Mouse (Mus musculus) ES-Bruce4 (cell line): ENCODE measurements at regions not wholly inside any gene's neighbourhood (a gene's known extent, or its start where the extent isn't known, plus 50 kb on each side); places are given as distances from the start of the nearest gene placed in this dataset.

Source experiments
- H3K27ac ChIP-seq: 2 replicates; pipeline ENCODE4 v1.5.1; 2012; ENCODE audit warnings: low read length, inconsistent platforms; ENCODE audit not compliant: insufficient read depth
- H3K27me3 ChIP-seq: 2 replicates; pipeline ENCODE4 v1.6.1; 2012; ENCODE audit warnings: mild to moderate bottlenecking, low read length, inconsistent platforms; ENCODE audit not compliant: control insufficient read depth, poor library complexity, insufficient read depth, severe bottlenecking
- H3K36me3 ChIP-seq: 2 replicates; pipeline ENCODE4 v1.6.1; 2012; ENCODE audit warnings: inconsistent platforms, mild to moderate bottlenecking, low read length, moderate library complexity; ENCODE audit not compliant: control insufficient read depth, poor library complexity, insufficient read depth, severe bottlenecking
- H3K4me1 ChIP-seq: one replicate; pipeline ENCODE4 v1.8.1; 2011; ENCODE audit warnings: low read length; ENCODE audit not compliant: control insufficient read depth, insufficient read depth
- H3K4me3 ChIP-seq: 2 replicates; pipeline ENCODE4 v1.5.1; 2011; ENCODE audit warnings: low read depth, mild to moderate bottlenecking, low read length
- H3K9ac ChIP-seq: 2 replicates; pipeline ENCODE4 v1.6.1; 2012; ENCODE audit warnings: low read depth, mild to moderate bottlenecking, inconsistent platforms; ENCODE audit not compliant: poor library complexity, severe bottlenecking
- H3K9me3 ChIP-seq: replicated peaks from 2 replicates; pipeline ENCODE4 v1.6.1; 2012; ENCODE audit warnings: mild to moderate bottlenecking, low read length, inconsistent platforms; ENCODE audit not compliant: control insufficient read depth, poor library complexity, insufficient read depth, severe bottlenecking
- CTCF ChIP-seq: IDR thresholded peaks from one replicate; pipeline ENCODE4 v1.8.1; 2011; ENCODE audit warnings: low read depth, low read length
- EP300 ChIP-seq: IDR thresholded peaks from 2 replicates; pipeline ENCODE4 v1.6.1; 2011; ENCODE audit warnings: low read depth, low read length; ENCODE audit not compliant: insufficient read depth
- POLR2A ChIP-seq: IDR thresholded peaks from one replicate; pipeline ENCODE4 v1.8.1; 2011; ENCODE audit warnings: low read length; ENCODE audit not compliant: insufficient read depth

DNA sequence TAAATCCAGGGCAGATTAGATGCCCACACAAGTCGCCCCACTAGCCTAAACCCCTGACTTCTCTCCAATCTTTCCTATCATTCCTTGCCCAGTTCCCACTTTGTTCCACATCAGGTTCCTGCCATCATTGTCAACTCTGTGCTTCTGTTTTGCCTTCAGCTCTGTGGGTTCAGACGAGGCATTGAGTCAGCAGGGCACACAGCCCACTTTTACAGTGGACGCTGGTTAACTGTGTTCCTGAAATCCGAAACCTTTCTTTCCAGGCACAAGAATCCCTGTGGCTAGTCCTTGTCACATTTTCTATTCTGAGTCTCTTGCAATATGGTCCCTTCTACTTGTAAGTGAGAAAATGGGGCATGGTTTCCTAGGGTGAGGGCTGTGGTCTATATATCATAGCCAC lies 392.3 kb downstream of the Etnk1 start:
- Histone ChIP-seq H3K9me3 (no peaks in the 10 kb centered on the region), H3K4me1 (no peaks in the 10 kb centered on the region), H3K27me3 (no peaks in the 10 kb centered on the region), H3K36me3 (no peaks in the 10 kb centered on the region), H3K9ac (no peak overlapping the region), H3K4me3 (no peak overlapping the region), H3K27ac (no peak overlapping the region)
- TF ChIP-seq POLR2A (no peak), EP300 (no peak), CTCF (no peak)

DNA sequence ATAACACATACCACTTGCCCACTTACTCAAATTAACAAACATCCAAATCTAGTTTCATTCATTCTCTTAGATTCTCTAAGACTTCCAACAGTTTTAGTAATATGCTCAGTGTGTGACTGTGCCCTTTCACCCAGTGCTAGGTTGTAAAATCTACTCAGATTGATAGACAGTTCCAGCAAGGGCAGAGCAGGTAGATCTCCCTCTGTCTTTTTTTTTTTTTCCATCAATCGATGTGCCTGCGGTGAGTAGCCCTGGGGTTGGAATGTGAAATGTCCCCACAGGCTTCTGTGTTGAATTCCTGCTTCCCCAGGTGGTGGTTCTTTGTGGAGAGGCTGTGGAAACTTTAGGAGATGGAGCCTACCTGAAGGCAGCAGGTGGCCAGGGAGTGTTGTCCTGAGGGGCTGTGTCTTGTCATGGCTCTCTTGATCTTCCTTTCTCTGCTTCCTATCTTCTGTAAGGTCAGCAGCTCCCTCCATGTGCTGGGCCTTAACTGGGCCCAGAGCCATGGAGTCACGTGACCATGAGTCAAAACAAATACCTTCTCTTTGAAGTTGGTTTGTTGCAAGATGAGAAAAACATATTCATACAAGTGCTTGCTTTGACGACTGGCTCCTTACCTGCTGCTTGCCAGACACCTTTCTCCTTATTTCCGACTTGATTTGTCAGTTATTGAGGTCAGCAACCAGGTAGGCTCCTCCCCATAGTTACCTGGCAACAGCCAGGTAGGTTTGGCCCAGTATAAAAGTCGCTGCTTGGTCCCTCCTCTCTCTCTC lies 394.5 kb downstream of the Etnk1 start:
- no peaks in the 10 kb centered on the region for H3K9me3 ChIP-seq
- no peak for TF ChIP-seq EP300
- TF ChIP-seq POLR2A: no peak
- no peak for TF ChIP-seq CTCF
- H3K4me3 ChIP-seq: no peak overlapping the region
- H3K36me3 ChIP-seq: no peaks in the 10 kb centered on the region
- H3K9ac ChIP-seq: no peak overlapping the region
- H3K27ac ChIP-seq: no peak overlapping the region
- H3K27me3 ChIP-seq: no peaks in the 10 kb centered on the region
- H3K4me1 ChIP-seq: no peaks in the 10 kb centered on the region

DNA sequence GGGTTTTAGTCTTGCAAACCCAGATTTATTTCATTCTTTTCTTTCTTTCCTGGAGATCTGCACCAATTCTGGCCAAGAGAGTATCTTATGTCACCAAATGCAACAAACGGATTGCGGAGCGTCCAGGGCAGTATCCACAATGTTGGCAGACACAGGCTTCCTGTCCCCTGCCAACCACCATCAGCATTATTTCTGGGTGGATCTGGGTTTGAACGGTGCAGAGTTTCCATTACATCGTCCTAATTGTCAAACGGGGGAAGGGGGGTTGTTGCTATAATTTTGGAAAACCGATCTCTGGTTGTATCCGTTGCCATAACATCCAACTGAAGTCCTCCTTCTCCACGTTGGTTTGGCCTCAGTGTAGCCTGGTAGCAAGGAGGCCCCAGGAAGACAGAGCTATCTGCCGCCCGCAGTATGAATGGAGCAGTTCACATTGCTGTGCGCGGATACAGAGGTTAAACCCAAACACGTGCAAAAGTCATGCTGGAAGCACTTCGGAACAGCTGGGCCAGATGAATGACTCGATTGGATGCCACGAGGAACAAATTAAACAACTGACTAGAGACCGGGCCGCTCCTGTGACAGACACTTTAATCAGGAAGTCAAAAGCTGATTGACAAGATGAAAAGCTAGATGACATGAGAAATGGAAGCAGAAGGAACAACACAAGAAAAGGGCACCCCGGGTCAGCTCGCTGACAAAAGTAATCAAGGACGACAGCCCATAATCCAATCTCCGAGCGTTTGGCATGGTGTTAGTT lies 404.5 kb downstream of the Etnk1 start:
- Histone ChIP-seq H3K4me3 (no peak overlapping the region), H3K36me3 (no peaks in the 10 kb centered on the region), H3K9ac (no peak overlapping the region), H3K27ac (no peak overlapping the region), H3K27me3 (no peaks in the 10 kb centered on the region), H3K4me1 (no peaks in the 10 kb centered on the region), H3K9me3 (no peaks in the 10 kb centered on the region)
- TF ChIP-seq EP300 (no peak), CTCF (no peak), POLR2A (no peak)

DNA sequence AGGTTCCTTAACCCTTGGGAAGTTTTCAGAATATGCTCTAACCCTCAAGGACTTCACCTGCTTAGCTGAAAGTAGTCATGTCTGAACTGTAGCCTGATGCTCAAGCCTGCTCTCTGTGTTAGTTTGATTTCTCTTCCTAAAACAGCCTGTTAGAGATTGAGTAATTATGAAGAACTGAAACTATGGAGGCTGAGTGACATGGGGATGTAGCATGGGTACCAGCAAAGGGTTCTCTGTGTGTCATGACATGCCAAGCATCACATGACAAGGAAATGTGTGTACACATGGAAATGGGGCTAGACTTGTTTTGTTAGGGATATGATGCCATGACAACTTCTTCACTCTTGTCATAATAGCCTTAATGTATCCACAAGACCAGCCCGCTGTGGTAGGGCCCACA lies 412.2 kb downstream of the Etnk1 start:
- Histone ChIP-seq H3K9me3 (no peaks in the 10 kb centered on the region), H3K4me1 (no peaks in the 10 kb centered on the region), H3K9ac (no peak overlapping the region), H3K27ac (no peak overlapping the region), H3K36me3 (no peaks in the 10 kb centered on the region), H3K27me3 (no peaks in the 10 kb centered on the region), H3K4me3 (no peak overlapping the region)
- TF ChIP-seq CTCF (no peak), EP300 (no peak), POLR2A (no peak)

- TF ChIP-seq EP300 (no peak), CTCF (no peak), POLR2A (no peak)
- H3K27ac ChIP-seq: no peak overlapping the region
- no peak overlapping the region for H3K4me3 ChIP-seq
Observed at GRCm38 (mm10) chr6:143589666-143590065, 422.6 kb downstream of the Etnk1 start.

GRCm38 (mm10) chr6:143590231-143590630 lies 423.2 kb downstream of the Etnk1 start:
- Histone ChIP-seq H3K4me1 (no peaks in the 10 kb centered on the region), H3K4me3 (no peak overlapping the region), H3K9ac (no peak overlapping the region), H3K36me3 (no peaks in the 10 kb centered on the region), H3K27me3 (no peaks in the 10 kb centered on the region), H3K9me3 (no peaks in the 10 kb centered on the region), H3K27ac (no peak overlapping the region)
- TF ChIP-seq CTCF (no peak), POLR2A (no peak), EP300 (no peak)

More at GRCm38 (mm10) chr6:143589666-143590065, 422.6 kb downstream of the Etnk1 start:
- no peak overlapping the region for H3K9ac ChIP-seq
- H3K36me3 ChIP-seq: no peaks in the 10 kb centered on the region
- no peaks in the 10 kb centered on the region for H3K4me1 ChIP-seq
- H3K9me3 ChIP-seq: no peaks in the 10 kb centered on the region
- no peaks in the 10 kb centered on the region for H3K27me3 ChIP-seq
